Mouse (Mus musculus): ENCODE measurements around the gene Rnf111. TPM values are rescaled to one million over a fixed set of nuclear protein-coding genes. Genes with fewer than 3 reads are reported as not detected.
"Not testable (repeated sequence)": the region's sequence is repeated elsewhere in the genome, so short reads cannot be mapped to it uniquely, and the experiment has no call there.

Gene Rnf111
- polyA plus RNA-seq (2016; fragmentation: Nextera tagmentation; extraction: Ambion mirVana), result 13.8 and 15.0 TPM in 2 replicates

DNA sequence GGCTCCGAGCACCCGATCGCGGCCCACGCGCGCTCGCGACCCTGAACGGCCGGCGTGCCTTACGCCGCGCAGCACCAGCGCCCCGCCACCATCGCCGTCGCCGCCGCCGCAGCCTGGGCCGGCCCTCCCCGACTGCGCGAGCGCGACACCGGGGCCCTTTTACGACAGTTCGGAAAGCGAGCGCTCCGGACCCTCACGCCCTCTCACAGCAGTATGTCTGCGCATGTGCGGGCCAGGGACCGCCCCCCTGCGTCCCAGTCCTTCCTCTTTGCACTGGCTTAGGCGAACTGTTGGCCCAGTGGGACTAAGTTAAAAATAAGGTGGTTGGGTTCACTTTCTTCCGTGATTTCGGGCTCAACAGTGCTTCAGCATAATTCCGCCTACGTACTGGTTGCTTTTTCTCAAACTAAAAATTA lies at the start of gene Rnf111:
Gene Rnf111 (minus strand): TSS at position 100 of the 416 bp plus-strand sequence.
- peak; percentile 94 for ATAC-seq
- H3K4me3 ChIP-seq, result peak within 1 kb of the TSS; percentile 100
- no peaks in the 10 kb centered on the region for H3K9me3 ChIP-seq (replicated peaks)
- peak within 1 kb of the TSS; percentile 99 for H3K9ac ChIP-seq
- peak within 1 kb of the TSS; percentile 74 for H3K4me2 ChIP-seq
- H3K27ac ChIP-seq, result peak within 1 kb of the TSS; percentile 98
- no peaks in the 10 kb centered on the region; the same call in 1 of the 2 replicates for H3K27me3 ChIP-seq (replicated peaks)
- peaks cover 17% of the 10 kb centered on the region for H3K36me3 ChIP-seq
- 0% methylated on average over 44 of the region's 45 CpGs for WGBS (ENCODE audit: insufficient replicate concordance)
- peaks cover 29% of the 10 kb centered on the region for H3K4me1 ChIP-seq

GRCm38 (mm10) chr9:70552233-70552632 lies 48.7 kb upstream of the Rnf111 start:
- not testable (repeated sequence) for H3K4me2 ChIP-seq; H3K9ac ChIP-seq; H3K9me3 ChIP-seq (replicated peaks); ATAC-seq; H3K4me3 ChIP-seq; H3K27ac ChIP-seq; H3K4me1 ChIP-seq; H3K27me3 ChIP-seq (replicated peaks)
- 81% methylated on average over 2 of the region's 2 CpGs for WGBS (ENCODE audit: insufficient replicate concordance)
- peaks cover 51% of the 10 kb centered on the region for H3K36me3 ChIP-seq

- Histone ChIP-seq H3K9ac (no peak overlapping the region), H3K27ac (no peak overlapping the region), H3K4me2 (no peak overlapping the region), H3K36me3 (peaks cover 54% of the 10 kb centered on the region), H3K27me3 (replicated peaks) (no peaks in the 10 kb centered on the region), H3K4me1 (no peaks in the 10 kb centered on the region), H3K4me3 (no peak overlapping the region), H3K9me3 (replicated peaks) (0 out of 2 replicates have a peak, but pooled peaks cover 2% of the 10 kb centered on the region)
- no peak for ATAC-seq
- WGBS (ENCODE audit: insufficient replicate concordance), result 81% methylated on average over 1 of the region's 1 CpGs
Observed at GRCm38 (mm10) chr9:70551524-70551923, 48.0 kb upstream of the Rnf111 start.

DNA sequence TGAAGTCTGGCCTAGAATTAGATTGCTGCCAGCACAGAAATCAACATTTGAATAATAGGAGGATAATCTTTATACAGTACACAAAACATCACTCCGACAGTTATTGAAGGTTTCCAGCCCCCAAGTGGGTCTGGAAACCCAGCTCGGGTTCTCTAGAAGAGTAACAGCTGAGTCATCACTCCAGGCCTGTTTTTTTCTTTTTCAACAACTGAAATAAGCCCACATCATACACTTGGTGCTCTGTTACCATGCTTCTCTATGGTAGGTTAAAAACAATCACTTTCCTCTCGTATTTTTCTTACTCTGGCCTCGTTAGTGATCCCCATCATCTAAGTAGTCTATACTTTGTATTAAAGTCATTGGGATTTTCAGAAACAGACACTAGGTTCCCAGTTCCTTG lies 44.8 kb upstream of the Rnf111 start:
- 0 out of 2 replicates have a peak, but pooled peaks cover 2% of the 10 kb centered on the region for H3K9me3 ChIP-seq (replicated peaks)
- whole genome bisulfite sequencing (ENCODE audit: insufficient replicate concordance), result 78% methylated on average over 4 of the region's 4 CpGs
- H3K4me1 ChIP-seq, result peaks cover 15% of the 10 kb centered on the region
- no peak overlapping the region for H3K4me2 ChIP-seq
- H3K4me3 ChIP-seq, result no peak overlapping the region
- H3K36me3 ChIP-seq, result peaks cover 54% of the 10 kb centered on the region
- H3K27ac ChIP-seq, result no peak overlapping the region
- no peak for ATAC-seq
- no peaks in the 10 kb centered on the region for H3K27me3 ChIP-seq (replicated peaks)
- no peak overlapping the region for H3K9ac ChIP-seq

DNA sequence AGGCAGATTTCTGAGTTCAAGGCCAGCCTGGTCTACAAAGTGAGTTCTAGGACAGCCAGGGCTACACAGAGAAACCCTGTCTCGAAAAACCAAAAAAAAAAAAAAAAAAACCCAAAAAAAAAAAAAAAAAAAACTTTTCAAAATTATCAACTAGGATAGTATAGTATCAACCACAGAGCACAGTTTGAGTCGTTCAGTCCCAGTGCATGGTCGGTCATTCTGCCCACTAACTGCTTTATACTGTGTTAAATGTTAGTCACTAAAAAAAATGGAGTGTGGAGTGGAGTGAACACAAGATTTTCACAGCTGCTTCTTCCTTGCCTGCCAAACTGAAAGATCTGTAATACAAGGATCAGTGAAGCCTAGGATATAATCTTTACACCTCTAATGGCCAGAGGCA lies 43.1 kb upstream of the Rnf111 start:
- H3K4me1 ChIP-seq, result peaks cover 21% of the 10 kb centered on the region
- H3K9ac ChIP-seq; H3K27ac ChIP-seq; H3K4me2 ChIP-seq; H3K27me3 ChIP-seq (replicated peaks); H3K9me3 ChIP-seq (replicated peaks); H3K4me3 ChIP-seq; ATAC-seq: not testable (repeated sequence)
- 76% methylated on average over 3 of the region's 3 CpGs for WGBS (ENCODE audit: insufficient replicate concordance)
- H3K36me3 ChIP-seq, result peaks cover 38% of the 10 kb centered on the region

DNA sequence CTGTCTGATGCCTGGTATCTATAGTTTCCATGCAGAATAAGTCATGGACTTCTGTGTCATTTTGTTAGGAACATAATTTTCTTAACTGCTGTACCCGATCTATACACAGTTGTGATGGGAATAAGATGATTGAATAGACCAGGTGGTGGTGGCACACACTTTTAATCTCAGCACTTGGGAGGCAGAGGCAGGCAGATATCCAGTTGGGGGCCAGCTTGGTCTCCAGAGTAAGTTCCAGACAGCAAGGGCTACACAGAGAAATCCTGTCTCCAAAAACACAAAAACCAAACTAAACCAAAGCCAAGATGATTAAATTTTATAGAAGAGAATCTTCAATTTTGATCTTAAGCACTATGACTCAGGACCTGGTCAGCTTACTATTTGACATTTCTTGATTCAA lies 41.3 kb upstream of the Rnf111 start:
- Histone ChIP-seq H3K4me1 (peaks cover 25% of the 10 kb centered on the region), H3K27me3 (replicated peaks) (no peaks in the 10 kb centered on the region), H3K36me3 (peaks cover 27% of the 10 kb centered on the region), H3K9ac (no peak overlapping the region), H3K27ac (no peak overlapping the region), H3K4me3 (no peak overlapping the region), H3K4me2 (0 out of 2 replicates have a peak overlapping the region, but pooled peaks have one; percentile 98), H3K9me3 (replicated peaks) (no peaks in the 10 kb centered on the region)
- 45% methylated on average over 1 of the region's 1 CpGs for WGBS (ENCODE audit: insufficient replicate concordance)
- no peak for ATAC-seq

- Histone ChIP-seq H3K4me1 (peaks cover 25% of the 10 kb centered on the region), H3K27ac (no peak overlapping the region; the same call in 1 of the 2 replicates), H3K9ac (peak overlapping the region; percentile 91), H3K36me3 (peaks cover 21% of the 10 kb centered on the region), H3K4me3 (peak overlapping the region; percentile 90), H3K27me3 (replicated peaks) (no peaks in the 10 kb centered on the region), H3K4me2 (peak overlapping the region; percentile 98), H3K9me3 (replicated peaks) (no peaks in the 10 kb centered on the region)
- WGBS (ENCODE audit: insufficient replicate concordance), result 54% methylated on average over 5 of the region's 5 CpGs
- no peak for ATAC-seq
Observed at GRCm38 (mm10) chr9:70543985-70544384, 40.5 kb upstream of the Rnf111 start.

GRCm38 (mm10) chr9:70543048-70543880 lies 39.7 kb upstream of the Rnf111 start:
- WGBS (ENCODE audit: insufficient replicate concordance), result under 1% methylated on average over 62 of the region's 64 CpGs
- Histone ChIP-seq H3K9me3 (replicated peaks) (no peaks in the 10 kb centered on the region), H3K4me1 (peaks cover 25% of the 10 kb centered on the region), H3K27ac (peak overlapping the region; percentile 99), H3K9ac (peak overlapping the region; percentile 91), H3K4me3 (peak overlapping the region; percentile 90), H3K4me2 (peak overlapping the region; percentile 98), H3K36me3 (peaks cover 14% of the 10 kb centered on the region), H3K27me3 (replicated peaks) (no peaks in the 10 kb centered on the region)
- peak; percentile 78 for ATAC-seq

GRCm38 (mm10) chr9:70542305-70543041 lies 38.9 kb upstream of the Rnf111 start, which contains the start of gene Sltm:
Gene Sltm, plus strand, starts transcription at chr9:70542754.
- WGBS (ENCODE audit: insufficient replicate concordance), result under 1% methylated on average over 72 of the region's 75 CpGs

DNA sequence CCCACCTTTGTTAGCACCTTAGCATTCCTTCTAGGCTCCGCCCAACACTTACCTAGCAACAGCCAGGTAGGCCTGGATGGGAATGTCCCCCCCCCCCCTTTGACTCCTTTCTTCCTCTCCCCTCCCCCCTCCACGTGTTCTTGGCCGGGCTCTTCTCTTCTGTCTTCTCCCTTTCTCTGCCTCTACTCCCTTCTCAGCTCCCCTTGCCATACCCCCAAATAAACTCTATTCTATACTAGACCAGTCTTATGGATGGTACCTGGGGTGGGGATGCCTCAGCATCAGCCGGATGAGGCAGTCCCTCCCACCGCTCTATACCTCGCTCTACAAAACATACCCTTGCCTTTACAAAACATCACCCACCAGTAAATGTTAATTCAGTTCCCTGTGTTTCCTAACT lies 38.1 kb upstream of the Rnf111 start:
- WGBS (ENCODE audit: insufficient replicate concordance), result 13% methylated on average over 6 of the region's 6 CpGs
- Histone ChIP-seq H3K4me1 (peaks cover 25% of the 10 kb centered on the region), H3K9me3 (replicated peaks) (no peaks in the 10 kb centered on the region), H3K27me3 (replicated peaks) (no peaks in the 10 kb centered on the region), H3K4me2 (peak overlapping the region; percentile 98), H3K4me3 (peak overlapping the region; percentile 90), H3K9ac (peak overlapping the region; percentile 79), H3K36me3 (peaks cover 7% of the 10 kb centered on the region; the same call in 1 of the 2 replicates), H3K27ac (no peak overlapping the region)
- ATAC-seq, result no peak

More at GRCm38 (mm10) chr9:70542305-70543041, 38.9 kb upstream of the Rnf111 start, which contains the start of gene Sltm:
- H3K27me3 ChIP-seq (replicated peaks), result no peaks in the 10 kb centered on the region
- peaks cover 25% of the 10 kb centered on the region for H3K4me1 ChIP-seq
- H3K27ac ChIP-seq, result peak within 1 kb of the TSS; percentile 99
- no peaks in the 10 kb centered on the region for H3K9me3 ChIP-seq (replicated peaks)
- H3K4me3 ChIP-seq, result peak within 1 kb of the TSS; percentile 90
- peak within 1 kb of the TSS; percentile 91 for H3K9ac ChIP-seq
- peak; percentile 93 for ATAC-seq
- peaks cover 9% of the 10 kb centered on the region; the same call in 1 of the 2 replicates for H3K36me3 ChIP-seq
- peak within 1 kb of the TSS; percentile 98 for H3K4me2 ChIP-seq

GRCm38 (mm10) chr9:70533328-70533727 lies 29.8 kb upstream of the Rnf111 start:
- WGBS (ENCODE audit: insufficient replicate concordance), result 61% methylated on average over 3 of the region's 3 CpGs
- ATAC-seq, result no peak
- Histone ChIP-seq H3K36me3 (no peaks in the 10 kb centered on the region), H3K9ac (no peak overlapping the region), H3K4me1 (no peaks in the 10 kb centered on the region), H3K4me3 (no peak overlapping the region), H3K27ac (no peak overlapping the region), H3K27me3 (replicated peaks) (no peaks in the 10 kb centered on the region), H3K9me3 (replicated peaks) (no peaks in the 10 kb centered on the region), H3K4me2 (no peak overlapping the region)

DNA sequence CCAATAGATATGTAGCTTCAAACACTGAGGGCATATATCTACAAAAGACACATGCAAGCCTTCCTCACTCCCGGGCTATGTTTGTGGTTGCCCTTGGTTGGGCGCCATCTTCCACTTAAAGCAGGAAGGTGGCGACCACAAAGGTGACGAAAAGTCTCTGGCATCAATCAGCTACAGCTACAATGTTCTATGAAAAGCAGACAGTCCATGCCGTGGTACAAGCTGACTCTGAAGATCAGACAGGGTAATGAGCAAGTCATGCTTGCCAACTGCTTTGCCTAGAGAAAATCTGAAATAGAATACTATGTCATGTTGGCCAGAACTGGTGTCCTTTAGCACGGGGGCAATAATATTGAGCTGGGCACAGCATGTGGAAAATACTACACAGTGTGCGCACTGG lies 20.8 kb upstream of the Rnf111 start:
- no peak overlapping the region for H3K4me3 ChIP-seq
- H3K9me3 ChIP-seq (replicated peaks), result no peaks in the 10 kb centered on the region
- no peaks in the 10 kb centered on the region for H3K4me1 ChIP-seq
- H3K27me3 ChIP-seq (replicated peaks), result no peaks in the 10 kb centered on the region
- H3K36me3 ChIP-seq, result no peaks in the 10 kb centered on the region
- ATAC-seq, result no peak
- no peak overlapping the region for H3K27ac ChIP-seq
- WGBS (ENCODE audit: insufficient replicate concordance), result 59% methylated on average over 7 of the region's 7 CpGs
- H3K9ac ChIP-seq, result no peak overlapping the region
- H3K4me2 ChIP-seq, result no peak overlapping the region
